Mouse (Mus musculus): ENCODE results near the gene Soga3. TPM values are rescaled to one million over a fixed set of nuclear protein-coding genes. Genes with fewer than 3 reads are reported as not detected.

Soga3 gene
- polyA plus RNA-seq, 1 experiment: not detected

GRCm38 (mm10) chr10:29198642-29199041, 55.0 kb downstream of the Soga3 start, which contains the start of gene Gm49353:
Gene Gm49353 (plus strand): TSS chr10:29198954.
- H3K4me3 ChIP-seq (ENCODE audit: insufficient read depth, low read depth, low read length): no peak within 1 kb of the TSS
- H3K4me1 ChIP-seq (ENCODE audit: control insufficient read depth, insufficient read depth, low read length): peaks cover 7% of the 10 kb centered on the region; the same call in 1 of the 2 replicates
- TF ChIP-seq CTCF (IDR thresholded peaks at IDR 0.05; ENCODE audit: insufficient read depth, low read depth, low read length): no peak
- TF ChIP-seq POLR2A (IDR thresholded peaks at IDR 0.05; ENCODE audit: insufficient read depth, low read depth, low read length): no peak
- 53% methylated on average over 7 of the region's 7 CpGs for WGBS
- peak within 1 kb of the TSS; percentile 85 for H3K27ac ChIP-seq (ENCODE audit: insufficient read depth, low read depth, low read length)

GRCm38 (mm10) chr10:29199835-29200234, 56.2 kb downstream of the Soga3 start:
- 86% methylated on average over 3 of the region's 3 CpGs for WGBS
- no peak overlapping the region for H3K27ac ChIP-seq (ENCODE audit: insufficient read depth, low read depth, low read length)
- peaks cover 7% of the 10 kb centered on the region; the same call in 1 of the 2 replicates for H3K4me1 ChIP-seq (ENCODE audit: control insufficient read depth, insufficient read depth, low read length)
- no peak for TF ChIP-seq POLR2A (IDR thresholded peaks at IDR 0.05; ENCODE audit: insufficient read depth, low read depth, low read length)
- TF ChIP-seq CTCF (IDR thresholded peaks at IDR 0.05; ENCODE audit: insufficient read depth, low read depth, low read length): no peak
- H3K4me3 ChIP-seq (ENCODE audit: insufficient read depth, low read depth, low read length): no peak overlapping the region

- TF ChIP-seq CTCF (IDR thresholded peaks at IDR 0.05; ENCODE audit: insufficient read depth, low read depth, low read length) (no peak), POLR2A (IDR thresholded peaks at IDR 0.05; ENCODE audit: insufficient read depth, low read depth, low read length) (no peak)
- H3K4me1 ChIP-seq (ENCODE audit: control insufficient read depth, insufficient read depth, low read length): peaks cover 7% of the 10 kb centered on the region; the same call in 1 of the 2 replicates
- WGBS: 95% methylated on average over 1 of the region's 1 CpGs
- H3K4me3 ChIP-seq (ENCODE audit: insufficient read depth, low read depth, low read length): no peak overlapping the region
- H3K27ac ChIP-seq (ENCODE audit: insufficient read depth, low read depth, low read length): no peak overlapping the region
These were observed 57.0 kb downstream of the Soga3 start for GRCm38 (mm10) chr10:29200609-29201008.

GRCm38 (mm10) chr10:29206730-29207129, 63.1 kb downstream of the Soga3 start:
- no peak overlapping the region for H3K27ac ChIP-seq (ENCODE audit: insufficient read depth, low read depth, low read length)
- H3K4me3 ChIP-seq (ENCODE audit: insufficient read depth, low read depth, low read length): no peak overlapping the region
- no peak for TF ChIP-seq CTCF (IDR thresholded peaks at IDR 0.05; ENCODE audit: insufficient read depth, low read depth, low read length)
- TF ChIP-seq POLR2A (IDR thresholded peaks at IDR 0.05; ENCODE audit: insufficient read depth, low read depth, low read length): no peak
- H3K4me1 ChIP-seq (ENCODE audit: control insufficient read depth, insufficient read depth, low read length): no peaks in the 10 kb centered on the region

- TF ChIP-seq POLR2A (IDR thresholded peaks at IDR 0.05; ENCODE audit: insufficient read depth, low read depth, low read length) (no peak), CTCF (IDR thresholded peaks at IDR 0.05; ENCODE audit: insufficient read depth, low read depth, low read length) (no peak)
- Histone ChIP-seq H3K4me3 (ENCODE audit: insufficient read depth, low read depth, low read length) (no peak overlapping the region), H3K4me1 (ENCODE audit: control insufficient read depth, insufficient read depth, low read length) (no peaks in the 10 kb centered on the region), H3K27ac (ENCODE audit: insufficient read depth, low read depth, low read length) (no peak overlapping the region)
- 39% methylated on average over 3 of the region's 3 CpGs for WGBS
These were observed 65.1 kb downstream of the Soga3 start for GRCm38 (mm10) chr10:29208735-29209134.

GRCm38 (mm10) chr10:29211453-29211852, 67.8 kb downstream of the Soga3 start, which contains the start of gene 9330159F19Rik:
Gene 9330159F19Rik (plus strand): TSS chr10:29211606.
- Histone ChIP-seq H3K27ac (ENCODE audit: insufficient read depth, low read depth, low read length) (peak within 1 kb of the TSS; percentile 13; the same call in 1 of the 2 replicates), H3K4me3 (ENCODE audit: insufficient read depth, low read depth, low read length) (0 out of 2 replicates have a peak within 1 kb of the TSS, but pooled peaks have one; percentile 3), H3K4me1 (ENCODE audit: control insufficient read depth, insufficient read depth, low read length) (no peaks in the 10 kb centered on the region)
- TF ChIP-seq POLR2A (IDR thresholded peaks at IDR 0.05; ENCODE audit: insufficient read depth, low read depth, low read length) (no peak), CTCF (IDR thresholded peaks at IDR 0.05; ENCODE audit: insufficient read depth, low read depth, low read length) (no peak)
- WGBS: 14% methylated on average over 4 of the region's 4 CpGs

GRCm38 (mm10) chr10:29213534-29214100, 70.0 kb downstream of the Soga3 start:
- TF ChIP-seq POLR2A (IDR thresholded peaks at IDR 0.05; ENCODE audit: insufficient read depth, low read depth, low read length) (no peak), CTCF (IDR thresholded peaks at IDR 0.05; ENCODE audit: insufficient read depth, low read depth, low read length) (no peak)
- Histone ChIP-seq H3K4me1 (ENCODE audit: control insufficient read depth, insufficient read depth, low read length) (no peaks in the 10 kb centered on the region), H3K4me3 (ENCODE audit: insufficient read depth, low read depth, low read length) (no peak overlapping the region), H3K27ac (ENCODE audit: insufficient read depth, low read depth, low read length) (no peak overlapping the region; the same call in 1 of the 2 replicates)
- 26% methylated on average over 3 of the region's 3 CpGs for WGBS

- 97% methylated on average over 1 of the region's 1 CpGs for WGBS
- TF ChIP-seq CTCF (IDR thresholded peaks at IDR 0.05; ENCODE audit: insufficient read depth, low read depth, low read length) (no peak), POLR2A (IDR thresholded peaks at IDR 0.05; ENCODE audit: insufficient read depth, low read depth, low read length) (no peak)
- H3K4me1 ChIP-seq (ENCODE audit: control insufficient read depth, insufficient read depth, low read length): no peaks in the 10 kb centered on the region
These were observed 73.3 kb downstream of the Soga3 start for GRCm38 (mm10) chr10:29216957-29217356.

GRCm38 (mm10) chr10:29217451-29217850, 73.8 kb downstream of the Soga3 start:
- Histone ChIP-seq H3K4me1 (ENCODE audit: control insufficient read depth, insufficient read depth, low read length) (no peaks in the 10 kb centered on the region), H3K4me3 (ENCODE audit: insufficient read depth, low read depth, low read length) (no peak overlapping the region), H3K27ac (ENCODE audit: insufficient read depth, low read depth, low read length) (no peak overlapping the region)
- TF ChIP-seq CTCF (IDR thresholded peaks at IDR 0.05; ENCODE audit: insufficient read depth, low read depth, low read length): no peak
- 76% methylated on average over 2 of the region's 2 CpGs for WGBS

More at GRCm38 (mm10) chr10:29216957-29217356, 73.3 kb downstream of the Soga3 start:
- Histone ChIP-seq H3K27ac (ENCODE audit: insufficient read depth, low read depth, low read length) (no peak overlapping the region), H3K4me3 (ENCODE audit: insufficient read depth, low read depth, low read length) (no peak overlapping the region)
